Mouse (Mus musculus) testis, adult 2 months (tissue): Measurements from ENCODE around the gene Bend3. TPM values are rescaled to one million over a fixed set of nuclear protein-coding genes. Genes with fewer than 3 reads are reported as not detected.
"Not testable (repeated sequence)": the region's sequence is repeated elsewhere in the genome, so short reads cannot be mapped to it uniquely, and the experiment has no call there.

Experiments used
- H3K27ac ChIP-seq: fragments of 200-500 bp; 2 replicates; pipeline ENCODE4 v1.5.1; 2012; ENCODE audit warnings: low read depth, low read length; ENCODE audit not compliant: control insufficient read depth, insufficient read depth
- H3K27me3 ChIP-seq: fragments of 200-500 bp; 2 replicates; pipeline ENCODE4 v1.6.1; 2012; ENCODE audit warnings: mild to moderate bottlenecking, low read length, moderate library complexity; ENCODE audit not compliant: control insufficient read depth, insufficient read depth
- H3K36me3 ChIP-seq: fragments of 200-500 bp; 2 replicates; pipeline ENCODE4 v1.6.1; 2012; ENCODE audit warnings: mild to moderate bottlenecking, low read length; ENCODE audit not compliant: control insufficient read depth, insufficient read depth
- H3K4me1 ChIP-seq: fragments of 200-500 bp; 2 replicates; pipeline ENCODE4 v1.6.1; 2012; ENCODE audit warnings: low read length; ENCODE audit not compliant: control insufficient read depth, insufficient read depth
- H3K4me3 ChIP-seq: fragments of 200-500 bp; 2 replicates; pipeline ENCODE4 v1.5.1; 2012; ENCODE audit warnings: low read depth, mild to moderate bottlenecking, low read length, moderate library complexity, mixed read lengths; ENCODE audit not compliant: control insufficient read depth
- CTCF ChIP-seq: fragments of 200-500 bp; IDR thresholded peaks from 2 replicates; pipeline ENCODE4 v1.5.1; 2012; ENCODE audit warnings: low read depth, mild to moderate bottlenecking, inconsistent platforms, low read length, moderate library complexity; ENCODE audit not compliant: control insufficient read depth, insufficient read depth, insufficient replicate concordance
- POLR2A ChIP-seq: fragments of 200-500 bp; IDR thresholded peaks from 2 replicates; pipeline ENCODE4 v1.6.1; 2012; ENCODE audit warnings: low read depth, mild to moderate bottlenecking, inconsistent platforms, low read length, moderate library complexity; ENCODE audit not compliant: control insufficient read depth
- polyA plus RNA-seq: library from polyadenylated mRNA; depleted of rRNA; stranded (reverse); fragments of >200 nt; gene quantifications from 2 replicates; pipeline ENCODE4 v1.2.3, GENCODE M21; 2012

Gene Bend3
- polyA plus RNA-seq, 1 experiment = 3.9 TPM

- H3K4me1 ChIP-seq = no peaks in the 10 kb centered on the region
- no peak overlapping the region for H3K4me3 ChIP-seq
- H3K36me3 ChIP-seq = no peaks in the 10 kb centered on the region
- H3K27me3 ChIP-seq = no peaks in the 10 kb centered on the region
- TF ChIP-seq CTCF = no peak
- TF ChIP-seq POLR2A = no peak
- no peak overlapping the region for H3K27ac ChIP-seq
Measured at GRCm38 (mm10) chr10:43516992-43517660, 38.5 kb downstream of the Bend3 start.

DNA sequence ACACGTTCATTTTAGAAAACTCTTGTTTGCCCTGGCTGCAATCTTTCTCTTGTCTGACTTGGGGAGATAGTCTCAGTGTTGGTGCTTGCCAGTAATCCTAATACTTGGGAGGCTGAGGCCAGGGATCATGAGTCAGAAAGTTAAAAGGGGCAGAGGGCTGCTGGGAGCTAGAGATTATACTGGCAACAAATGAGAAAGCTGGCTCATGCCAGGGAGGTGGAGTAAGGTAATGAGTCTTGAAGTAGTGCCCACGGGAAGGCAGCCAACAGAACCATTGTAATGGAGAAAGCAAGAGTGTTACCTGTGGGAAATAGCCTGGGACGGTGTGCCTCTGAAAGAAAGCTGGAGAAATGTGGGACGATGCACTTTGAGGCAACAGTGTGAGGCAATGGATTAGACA lies 39.2 kb downstream of the Bend3 start:
- Histone ChIP-seq H3K4me3 (no peak overlapping the region), H3K36me3 (no peaks in the 10 kb centered on the region), H3K27ac (no peak overlapping the region), H3K27me3 (no peaks in the 10 kb centered on the region), H3K4me1 (no peaks in the 10 kb centered on the region)
- TF ChIP-seq CTCF (no peak), POLR2A (no peak)

DNA sequence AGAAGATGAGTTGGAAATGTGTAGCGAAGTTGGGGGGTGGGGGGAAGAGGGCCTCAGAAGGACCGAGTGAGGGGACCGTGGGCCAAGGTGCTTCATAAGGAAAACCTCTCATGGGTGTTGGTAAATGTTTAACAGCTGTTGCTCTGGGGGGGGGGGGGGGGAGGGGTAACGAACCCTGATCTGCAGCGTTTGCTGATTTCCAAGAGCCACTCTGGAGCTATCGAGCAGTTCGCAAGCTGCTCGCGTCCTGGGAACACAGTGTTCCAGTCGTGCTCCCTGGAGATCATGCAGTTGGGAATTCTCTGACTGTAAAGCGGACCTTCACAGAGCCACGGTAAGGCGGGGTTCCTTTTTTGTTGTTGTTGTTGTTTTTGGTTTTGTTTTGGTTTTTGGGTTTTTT lies 39.7 kb downstream of the Bend3 start:
- TF ChIP-seq CTCF (no peak), POLR2A (no peak)
- Histone ChIP-seq H3K36me3 (no peaks in the 10 kb centered on the region), H3K27me3 (no peaks in the 10 kb centered on the region), H3K4me1 (no peaks in the 10 kb centered on the region), H3K27ac (no peak overlapping the region), H3K4me3 (no peak overlapping the region)

DNA sequence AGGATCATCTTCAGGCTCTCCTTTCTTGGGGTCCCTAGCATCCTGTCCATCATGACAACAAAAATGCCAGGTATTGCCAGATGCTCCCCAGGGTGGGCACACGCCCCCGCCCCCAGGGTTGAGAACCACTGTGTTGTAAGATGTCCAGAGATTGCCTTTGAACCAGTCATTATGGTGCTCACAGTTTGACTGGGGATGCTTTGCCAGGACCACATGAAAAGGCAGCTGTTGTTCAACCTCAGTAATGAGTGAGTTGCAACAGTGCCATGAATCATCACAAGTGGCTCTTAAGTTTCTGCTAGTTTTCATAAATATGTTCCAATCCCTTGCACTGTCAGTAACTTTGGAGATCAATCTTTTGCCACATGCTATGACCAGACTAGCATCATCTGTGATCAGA lies 41.3 kb downstream of the Bend3 start:
- Histone ChIP-seq H3K4me3 (no peak overlapping the region), H3K36me3 (no peaks in the 10 kb centered on the region), H3K27me3 (no peaks in the 10 kb centered on the region), H3K4me1 (no peaks in the 10 kb centered on the region), H3K27ac (no peak overlapping the region)
- TF ChIP-seq CTCF (no peak), POLR2A (no peak)

GRCm38 (mm10) chr10:43523931-43524330 lies 45.3 kb downstream of the Bend3 start, which contains the start of gene Gm9803:
TSS of gene Gm9803 (plus strand) at chr10:43524084.
- H3K27ac ChIP-seq, H3K36me3 ChIP-seq, H3K4me1 ChIP-seq, H3K4me3 ChIP-seq, H3K27me3 ChIP-seq: not testable (repeated sequence)

DNA sequence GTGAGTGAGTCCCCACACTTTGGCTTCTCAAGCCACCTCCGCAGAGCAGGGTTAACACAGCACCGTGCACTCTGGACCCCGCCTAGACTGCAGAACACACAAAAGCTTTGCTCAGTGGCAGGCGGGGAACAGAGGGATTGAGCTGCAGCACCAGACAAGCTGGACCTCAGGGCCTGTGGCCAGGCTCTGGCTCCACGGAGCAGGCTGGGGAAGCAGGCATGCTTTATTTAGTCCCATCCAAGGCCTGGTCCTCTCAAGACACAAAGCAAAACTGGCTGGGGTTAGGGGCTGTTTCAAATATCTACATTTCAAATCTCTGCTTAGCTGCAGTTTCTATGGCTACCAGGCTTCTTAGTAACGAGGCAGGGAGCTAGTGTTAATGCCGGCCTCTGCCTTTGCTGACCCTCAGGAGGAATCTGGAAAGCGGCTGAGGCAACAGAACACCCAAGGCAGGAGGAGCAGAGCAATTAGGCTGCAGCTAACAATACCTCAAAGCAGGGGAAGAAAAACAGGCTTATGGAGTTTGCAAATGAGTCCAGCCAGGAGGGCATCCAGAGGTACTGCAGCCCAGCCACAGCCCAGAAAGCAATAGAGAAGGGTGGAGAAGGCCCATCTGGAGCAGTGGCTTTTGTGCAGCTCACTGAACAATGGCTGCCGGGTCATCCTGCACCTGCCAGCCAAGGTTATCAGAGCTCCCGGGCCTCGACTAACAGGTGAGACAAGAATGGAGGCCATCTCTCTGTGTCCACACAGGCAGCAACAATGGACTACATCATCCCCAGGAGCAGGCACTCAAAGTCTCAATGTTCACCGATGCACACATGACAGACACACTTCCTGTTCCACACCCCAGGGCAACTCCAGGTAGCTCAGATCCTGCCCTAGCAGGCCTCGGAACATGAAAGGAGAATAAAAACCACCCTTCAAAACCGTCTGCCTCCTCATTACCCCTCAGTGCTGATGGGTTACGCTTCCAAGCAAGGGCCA lies 48.9 kb downstream of the Bend3 start:
- Histone ChIP-seq H3K4me1 (no peaks in the 10 kb centered on the region), H3K4me3 (no peak overlapping the region), H3K36me3 (peaks cover 3% of the 10 kb centered on the region), H3K27ac (no peak overlapping the region), H3K27me3 (no peaks in the 10 kb centered on the region)
- TF ChIP-seq CTCF (no peak), POLR2A (no peak)

DNA sequence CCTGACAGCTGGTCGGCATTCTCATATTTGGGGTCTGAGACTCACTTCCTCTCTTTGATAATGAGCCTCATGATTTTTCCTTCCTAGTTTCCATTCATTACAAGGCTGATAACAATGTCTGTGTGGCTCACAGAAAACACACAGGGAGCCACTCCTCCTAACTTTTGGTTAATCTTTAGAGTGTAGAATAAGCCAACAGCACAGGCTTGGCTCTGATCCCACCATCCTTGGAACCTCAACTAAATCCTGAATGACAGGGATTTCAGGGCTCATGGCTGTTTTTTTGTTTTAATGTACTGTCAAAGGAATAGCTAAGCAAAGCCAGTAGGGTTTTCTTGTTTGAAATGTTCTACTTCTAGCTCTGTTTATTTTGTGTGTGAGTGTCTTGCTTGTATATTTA lies 55.8 kb downstream of the Bend3 start:
- TF ChIP-seq CTCF = no peak
- TF ChIP-seq POLR2A = no peak
- Histone ChIP-seq H3K4me3 (no peak overlapping the region), H3K27me3 (no peaks in the 10 kb centered on the region), H3K36me3 (peaks cover 3% of the 10 kb centered on the region), H3K27ac (no peak overlapping the region), H3K4me1 (no peaks in the 10 kb centered on the region)
